Mouse (Mus musculus): ENCODE measurements at regions not wholly inside any gene's neighbourhood (a gene's known extent, or its start where the extent isn't known, plus 50 kb on each side); places are given as distances from the start of the nearest gene placed in this dataset.

DNA sequence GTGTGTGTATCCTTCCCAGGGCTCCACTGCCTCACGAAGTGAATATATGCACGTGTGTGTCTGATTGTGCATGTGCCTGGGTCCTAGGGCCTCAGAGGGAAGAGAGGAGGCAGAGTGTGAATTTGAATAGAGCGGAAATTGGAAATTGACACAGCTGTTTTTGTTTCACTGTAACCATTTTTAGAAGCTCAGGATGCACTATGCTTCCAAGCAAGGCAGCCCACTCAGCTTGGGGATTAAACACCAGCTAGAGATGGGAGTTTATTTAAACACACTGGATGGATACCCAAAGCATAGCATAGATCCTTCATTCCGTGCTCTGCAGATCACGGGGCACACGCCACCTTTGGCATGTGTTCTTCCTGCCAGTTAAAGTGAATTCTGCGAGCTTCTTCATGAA, 306.2 kb downstream of the Elavl2 start:
- H3K4me3 ChIP-seq = no peak overlapping the region
- 87% methylated on average over 7 of the region's 7 CpGs for WGBS
- H3K27me3 ChIP-seq = no peaks in the 10 kb centered on the region
- H3K36me3 ChIP-seq = no peaks in the 10 kb centered on the region
- H3K4me1 ChIP-seq (replicated peaks) = peaks cover 7% of the 10 kb centered on the region; the same call in 1 of the 2 replicates
- H3K4me2 ChIP-seq = no peak overlapping the region
- ATAC-seq (ENCODE audit: low FRiP score) = no peak
- no peaks in the 10 kb centered on the region for H3K9me3 ChIP-seq
- H3K27ac ChIP-seq = no peak overlapping the region
- no peak overlapping the region for H3K9ac ChIP-seq

- WGBS = 90% methylated on average over 4 of the region's 4 CpGs
- no peaks in the 10 kb centered on the region for H3K9me3 ChIP-seq
- ATAC-seq (ENCODE audit: low FRiP score) = no peak
- no peak overlapping the region for H3K27ac ChIP-seq
- H3K9ac ChIP-seq = no peak overlapping the region
- H3K4me3 ChIP-seq = no peak overlapping the region
- no peaks in the 10 kb centered on the region for H3K27me3 ChIP-seq
- peaks cover 7% of the 10 kb centered on the region; the same call in 1 of the 2 replicates for H3K4me1 ChIP-seq (replicated peaks)
- H3K36me3 ChIP-seq = no peaks in the 10 kb centered on the region
- no peak overlapping the region for H3K4me2 ChIP-seq
Observed at GRCm38 (mm10) chr4:91093885-91094284, 306.7 kb downstream of the Elavl2 start.

DNA sequence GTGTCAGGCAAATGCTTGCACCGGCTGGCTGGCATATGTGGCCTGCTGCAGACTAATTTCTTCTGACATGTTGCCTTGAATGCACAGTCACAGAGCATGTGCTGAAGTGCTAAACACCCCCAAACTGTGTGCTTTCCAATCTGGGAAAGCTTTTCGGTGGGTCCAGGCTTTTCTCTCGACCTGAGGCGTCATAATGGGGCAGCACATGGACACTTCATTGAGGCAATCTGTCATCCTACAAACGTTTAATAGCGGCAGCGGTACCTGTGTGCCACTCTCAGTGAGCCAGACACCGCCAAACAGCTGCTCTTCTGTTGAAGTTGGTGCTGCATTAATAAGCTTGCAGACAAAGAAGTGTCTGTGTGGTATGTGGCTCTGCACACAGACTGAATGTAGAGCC, 308.3 kb downstream of the Elavl2 start:
- peak overlapping the region; percentile 58 for H3K27ac ChIP-seq
- no peaks in the 10 kb centered on the region for H3K27me3 ChIP-seq
- no peak overlapping the region for H3K4me3 ChIP-seq
- no peak overlapping the region for H3K9ac ChIP-seq
- H3K36me3 ChIP-seq = no peaks in the 10 kb centered on the region
- peak; percentile 79 for ATAC-seq (ENCODE audit: low FRiP score)
- no peaks in the 10 kb centered on the region for H3K9me3 ChIP-seq
- WGBS = 42% methylated on average over 8 of the region's 8 CpGs
- 0 out of 2 replicates have a peak overlapping the region, but pooled peaks have one; percentile 13 for H3K4me2 ChIP-seq
- H3K4me1 ChIP-seq (replicated peaks) = peaks cover 7% of the 10 kb centered on the region; the same call in 1 of the 2 replicates

GRCm38 (mm10) chr4:91091910-91092309, 308.7 kb downstream of the Elavl2 start:
- no peaks in the 10 kb centered on the region for H3K36me3 ChIP-seq
- 0 out of 2 replicates have a peak overlapping the region, but pooled peaks have one; percentile 13 for H3K4me2 ChIP-seq
- peaks cover 7% of the 10 kb centered on the region; the same call in 1 of the 2 replicates for H3K4me1 ChIP-seq (replicated peaks)
- peak overlapping the region; percentile 58 for H3K27ac ChIP-seq
- H3K4me3 ChIP-seq = no peak overlapping the region
- ATAC-seq (ENCODE audit: low FRiP score) = no peak
- no peaks in the 10 kb centered on the region for H3K27me3 ChIP-seq
- H3K9me3 ChIP-seq = no peaks in the 10 kb centered on the region
- H3K9ac ChIP-seq = no peak overlapping the region
- WGBS = 89% methylated on average over 3 of the region's 3 CpGs

- Histone ChIP-seq H3K27ac (no peak overlapping the region), H3K27me3 (no peaks in the 10 kb centered on the region), H3K4me3 (no peak overlapping the region), H3K9me3 (no peaks in the 10 kb centered on the region), H3K4me2 (no peak overlapping the region), H3K9ac (no peak overlapping the region), H3K4me1 (replicated peaks) (peaks cover 11% of the 10 kb centered on the region), H3K36me3 (no peaks in the 10 kb centered on the region)
- 58% methylated on average over 3 of the region's 3 CpGs for WGBS
- ATAC-seq (ENCODE audit: low FRiP score) = no peak
Observed at GRCm38 (mm10) chr4:91083950-91084349, 316.6 kb downstream of the Elavl2 start.

- Histone ChIP-seq H3K27ac (no peak overlapping the region), H3K36me3 (no peaks in the 10 kb centered on the region), H3K9ac (no peak overlapping the region), H3K9me3 (no peaks in the 10 kb centered on the region), H3K4me2 (no peak overlapping the region), H3K27me3 (no peaks in the 10 kb centered on the region), H3K4me1 (replicated peaks) (peaks cover 11% of the 10 kb centered on the region), H3K4me3 (no peak overlapping the region)
- 90% methylated on average over 4 of the region's 4 CpGs for WGBS
- ATAC-seq (ENCODE audit: low FRiP score) = no peak
Observed at GRCm38 (mm10) chr4:91081447-91081846, 319.1 kb downstream of the Elavl2 start.

DNA sequence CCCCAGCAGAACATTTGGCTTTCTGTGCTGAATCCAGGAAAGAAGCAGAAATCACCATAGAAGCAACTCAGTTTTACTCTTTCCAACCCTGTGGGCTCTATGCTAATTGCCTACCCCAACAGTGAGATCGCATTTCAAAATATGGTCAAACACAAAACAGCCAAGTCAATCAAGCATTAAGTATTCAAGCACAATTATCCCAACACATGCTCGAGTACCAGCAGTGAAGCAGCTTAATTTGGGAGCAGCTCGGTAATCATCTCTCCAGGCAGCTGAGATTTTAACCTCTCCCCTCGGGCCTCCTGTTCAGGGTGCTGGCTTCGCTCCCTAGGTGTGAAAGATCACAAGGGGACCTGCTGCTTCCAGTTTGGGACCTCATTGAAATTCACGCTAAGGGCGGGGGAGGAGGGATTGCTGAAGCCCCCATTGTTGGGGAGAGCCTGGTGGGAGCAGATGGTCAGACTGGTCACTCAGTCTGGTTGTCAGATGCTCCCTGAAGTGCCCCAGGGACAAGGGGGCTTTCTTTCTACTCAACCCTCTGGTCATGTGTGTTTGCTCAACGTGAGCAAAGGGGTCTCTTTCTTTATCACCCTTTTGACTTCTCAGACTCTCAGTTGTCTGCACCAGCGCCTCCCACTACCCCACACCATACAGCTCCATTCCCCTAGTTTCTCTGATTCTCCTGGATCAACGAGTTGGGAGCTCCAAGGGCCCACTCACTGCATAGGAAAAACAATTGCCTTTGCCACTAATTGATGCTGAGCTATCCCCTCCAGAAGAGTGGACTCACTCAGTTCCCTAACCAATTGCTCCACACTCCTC, 319.8 kb downstream of the Elavl2 start:
- Histone ChIP-seq H3K9me3 (no peaks in the 10 kb centered on the region), H3K27ac (no peak overlapping the region), H3K4me1 (replicated peaks) (peaks cover 11% of the 10 kb centered on the region), H3K4me2 (no peak overlapping the region), H3K36me3 (no peaks in the 10 kb centered on the region), H3K4me3 (no peak overlapping the region), H3K27me3 (no peaks in the 10 kb centered on the region), H3K9ac (no peak overlapping the region)
- 19% methylated on average over 10 of the region's 10 CpGs for WGBS
- peak; percentile 62 for ATAC-seq (ENCODE audit: low FRiP score)

- Histone ChIP-seq H3K27ac (no peak overlapping the region), H3K4me1 (replicated peaks) (no peaks in the 10 kb centered on the region), H3K9ac (no peak overlapping the region), H3K9me3 (no peaks in the 10 kb centered on the region), H3K27me3 (no peaks in the 10 kb centered on the region), H3K4me2 (no peak overlapping the region), H3K4me3 (no peak overlapping the region), H3K36me3 (no peaks in the 10 kb centered on the region)
- no peak for ATAC-seq (ENCODE audit: low FRiP score)
- 92% methylated on average over 2 of the region's 2 CpGs for WGBS
Observed at GRCm38 (mm10) chr4:91071263-91071662, 329.3 kb downstream of the Elavl2 start.

- Histone ChIP-seq H3K27me3 (no peaks in the 10 kb centered on the region), H3K9ac (no peak overlapping the region), H3K4me2 (no peak overlapping the region), H3K4me1 (replicated peaks) (no peaks in the 10 kb centered on the region), H3K9me3 (no peaks in the 10 kb centered on the region), H3K27ac (no peak overlapping the region), H3K4me3 (no peak overlapping the region), H3K36me3 (no peaks in the 10 kb centered on the region)
- ATAC-seq (ENCODE audit: low FRiP score) = no peak
- WGBS = 86% methylated on average over 2 of the region's 2 CpGs
Observed at GRCm38 (mm10) chr4:91060933-91061332, 339.7 kb downstream of the Elavl2 start.

DNA sequence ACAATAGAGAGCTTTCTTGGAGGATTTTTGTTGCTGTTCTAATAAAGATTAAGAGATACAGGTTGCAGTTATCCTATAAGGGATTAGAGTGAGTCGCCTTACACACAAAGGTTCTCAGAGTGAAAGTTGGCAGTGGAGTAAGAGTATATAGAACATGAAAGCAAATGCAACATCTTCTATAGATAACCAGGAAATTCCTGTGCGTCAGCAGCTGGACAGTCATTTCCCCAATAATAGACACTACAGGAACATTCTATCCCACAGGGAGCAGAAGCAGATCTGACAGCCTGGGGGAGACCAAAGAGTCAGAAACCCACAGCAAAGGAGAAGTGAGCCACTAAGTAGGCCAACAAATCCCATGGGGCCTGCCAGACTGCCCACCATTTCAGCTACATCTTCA, 348.7 kb downstream of the Elavl2 start:
- H3K4me1 ChIP-seq (replicated peaks) = no peaks in the 10 kb centered on the region
- H3K27me3 ChIP-seq = no peaks in the 10 kb centered on the region
- H3K9ac ChIP-seq = no peak overlapping the region
- WGBS = 86% methylated on average over 2 of the region's 2 CpGs
- no peak overlapping the region for H3K27ac ChIP-seq
- H3K4me2 ChIP-seq = no peak overlapping the region
- no peaks in the 10 kb centered on the region for H3K9me3 ChIP-seq
- H3K36me3 ChIP-seq = no peaks in the 10 kb centered on the region
- no peak overlapping the region for H3K4me3 ChIP-seq
- no peak for ATAC-seq (ENCODE audit: low FRiP score)

DNA sequence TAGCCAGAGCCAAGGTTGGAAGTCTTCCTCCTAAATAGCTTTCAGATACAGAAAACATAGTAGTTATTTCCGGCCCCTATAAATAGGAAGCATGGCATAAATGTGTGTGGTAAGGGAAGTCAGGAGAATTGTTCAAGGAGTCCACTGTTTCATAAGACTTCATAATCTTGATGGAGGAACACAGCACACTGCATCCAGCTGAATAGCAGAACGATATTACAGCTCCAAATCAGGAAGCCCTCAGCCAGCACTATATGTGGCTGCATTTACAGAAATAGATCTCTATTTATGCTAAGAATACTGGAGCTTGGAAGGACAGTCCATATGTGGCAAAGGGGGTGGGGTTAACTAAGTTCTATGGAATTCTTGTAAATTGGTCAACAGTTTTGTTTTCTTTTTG, 371.1 kb downstream of the Elavl2 start:
- no peaks in the 10 kb centered on the region for H3K4me1 ChIP-seq (replicated peaks)
- no peak overlapping the region for H3K27ac ChIP-seq
- H3K4me2 ChIP-seq = no peak overlapping the region
- no peak overlapping the region for H3K9ac ChIP-seq
- no peaks in the 10 kb centered on the region for H3K36me3 ChIP-seq
- 92% methylated on average over 2 of the region's 2 CpGs for WGBS
- no peaks in the 10 kb centered on the region for H3K27me3 ChIP-seq
- no peak overlapping the region for H3K4me3 ChIP-seq
- ATAC-seq (ENCODE audit: low FRiP score) = no peak
- H3K9me3 ChIP-seq = no peaks in the 10 kb centered on the region

DNA sequence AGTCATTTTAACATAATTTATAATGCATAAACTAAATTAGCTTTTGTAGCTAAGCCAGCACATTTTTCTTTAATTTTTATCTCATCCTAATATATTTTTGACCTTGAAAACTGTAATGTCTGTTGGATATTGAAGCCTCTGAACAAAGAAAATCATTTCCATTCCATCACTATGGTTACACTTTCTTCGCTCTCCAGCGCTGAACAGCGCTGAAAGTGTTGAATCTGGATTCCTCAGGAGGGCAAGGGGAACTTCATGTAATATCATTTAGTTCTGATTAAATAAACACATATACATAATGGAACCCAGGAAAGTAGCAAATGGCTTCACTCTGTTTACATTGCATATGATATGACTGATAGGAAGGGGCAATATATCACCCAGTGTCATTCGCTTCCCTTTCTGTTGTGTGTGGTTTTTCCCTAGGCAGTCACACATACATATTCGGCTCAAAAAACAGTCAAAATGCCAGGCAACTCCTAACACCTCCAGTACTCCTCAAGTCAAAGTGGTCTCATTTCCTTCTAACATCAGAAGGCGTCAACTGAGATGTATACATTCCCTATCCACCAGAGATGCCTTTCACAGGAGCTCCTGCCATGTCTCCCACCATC, 372.5 kb downstream of the Elavl2 start:
- Histone ChIP-seq H3K9ac (no peak overlapping the region), H3K27me3 (no peaks in the 10 kb centered on the region), H3K4me1 (replicated peaks) (no peaks in the 10 kb centered on the region), H3K4me2 (no peak overlapping the region), H3K36me3 (no peaks in the 10 kb centered on the region), H3K4me3 (no peak overlapping the region), H3K27ac (no peak overlapping the region), H3K9me3 (no peaks in the 10 kb centered on the region)
- 83% methylated on average over 6 of the region's 6 CpGs for WGBS
- peak; percentile 65; the same call in 1 of the 2 replicates for ATAC-seq (ENCODE audit: low FRiP score)
